Mouse (Mus musculus): ENCODE measurements around the gene Gnmt.

DNA sequence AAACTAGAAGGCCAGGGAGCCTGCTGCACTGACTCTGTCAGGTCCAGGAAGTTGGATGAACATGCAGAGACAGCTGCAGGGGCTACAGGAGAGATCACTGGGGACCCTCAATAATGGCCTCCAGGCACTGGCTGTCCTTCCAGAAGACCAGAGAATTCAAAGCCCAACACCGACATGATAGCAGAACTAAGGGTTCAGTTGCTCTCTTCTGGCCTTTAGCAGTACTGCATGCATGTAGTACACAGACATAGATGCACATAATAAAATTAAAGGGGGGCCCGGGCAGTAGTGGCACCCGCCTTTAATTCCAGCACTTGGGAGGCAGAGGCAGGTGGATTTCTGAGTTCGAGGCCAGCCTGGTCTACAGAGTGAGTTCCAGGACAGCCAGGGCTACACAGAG, 42.1 kb upstream of the Gnmt start:
- TF ChIP-seq CTCF (IDR thresholded peaks at IDR 0.05; ENCODE audit: low read depth, low read length) (no peak), POLR2A (IDR thresholded peaks at IDR 0.05; ENCODE audit: borderline replicate concordance, low read depth, low read length) (no peak)

Data from bone marrow macrophage, adult 2 months (primary cell).